Mouse (Mus musculus) hindbrain, embryonic 10.5 days (tissue): Measurements from ENCODE around the gene Sh3bp4. TPM values are rescaled to one million over a fixed set of nuclear protein-coding genes. Genes with fewer than 3 reads are reported as not detected.

Experiments
- DNase-seq: peaks from one replicate; pipeline ENCODE4 v3.0.0-alpha.2; 2017; ENCODE audit warnings: low spot score
- H3K27ac ChIP-seq: fragments of 300-500 bp; sonication (generic); 2 replicates; pipeline ENCODE4 v1.5.1; 2016; ENCODE audit warnings: mild to moderate bottlenecking, moderate library complexity
- H3K27me3 ChIP-seq: fragments of 300-500 bp; sonication (generic); 2 replicates; pipeline ENCODE4 v1.6.1; 2016; ENCODE audit warnings: mild to moderate bottlenecking; ENCODE audit not compliant: poor library complexity, insufficient read depth, severe bottlenecking
- H3K36me3 ChIP-seq: fragments of 300-500 bp; sonication (generic); 2 replicates; pipeline ENCODE4 v1.6.1; 2016; ENCODE audit warnings: mild to moderate bottlenecking, moderate library complexity
- H3K4me1 ChIP-seq: fragments of 300-500 bp; sonication (generic); replicated peaks from 2 replicates; pipeline ENCODE4 v1.6.1; 2016; ENCODE audit warnings: mild to moderate bottlenecking
- H3K4me3 ChIP-seq: fragments of 300-500 bp; sonication (generic); 2 replicates; pipeline ENCODE4 v1.5.1; 2016; ENCODE audit warnings: mild to moderate bottlenecking, moderate library complexity
- H3K9me3 ChIP-seq: fragments of 300-500 bp; sonication (generic); 2 replicates; pipeline ENCODE4 v1.6.1; 2016; ENCODE audit warnings: mild to moderate bottlenecking, moderate library complexity
- WGBS: fragments of 180-500 bp; shearing (Covaris S2); methylation state at CpG from one replicate; pipeline ENCODE4 v1.1.7; 2016; 5-methylcytosine and 5-hydroxymethylcytosine counted together
- polyA plus RNA-seq: library from polyadenylated mRNA; unstranded; fragments of >200 nt; fragmentation: Nextera tagmentation; extraction: Ambion mirVana; gene quantifications from 2 replicates; pipeline ENCODE4 v1.2.1, GENCODE M21; 2016

Sh3bp4 gene
- polyA plus RNA-seq, 1 experiment from 2014 or later: 27.2 TPM

GRCm38 (mm10) chr1:89121466-89121865, 51.3 kb downstream of the Sh3bp4 start:
- H3K4me1 ChIP-seq: peaks cover 46% of the 10 kb centered on the region
- no peaks in the 10 kb centered on the region for H3K27me3 ChIP-seq
- H3K27ac ChIP-seq: no peak overlapping the region
- 91% methylated on average over 8 of the region's 8 CpGs for WGBS
- H3K9me3 ChIP-seq: no peaks in the 10 kb centered on the region
- H3K4me3 ChIP-seq: no peak overlapping the region
- H3K36me3 ChIP-seq: 0 out of 2 replicates have a peak, but pooled peaks cover 9% of the 10 kb centered on the region
- no peak for DNase-seq

GRCm38 (mm10) chr1:89122376-89122775, 52.2 kb downstream of the Sh3bp4 start:
- no peak overlapping the region for H3K4me3 ChIP-seq
- H3K27ac ChIP-seq: no peak overlapping the region
- no peaks in the 10 kb centered on the region for H3K27me3 ChIP-seq
- DNase-seq: no peak
- 0 out of 2 replicates have a peak, but pooled peaks cover 7% of the 10 kb centered on the region for H3K9me3 ChIP-seq
- WGBS: 78% methylated on average over 5 of the region's 5 CpGs
- peaks cover 16% of the 10 kb centered on the region for H3K36me3 ChIP-seq
- peaks cover 37% of the 10 kb centered on the region for H3K4me1 ChIP-seq

- no peak overlapping the region for H3K4me3 ChIP-seq
- WGBS: 92% methylated on average over 7 of the region's 7 CpGs
- DNase-seq: no peak
- H3K36me3 ChIP-seq: peaks cover 16% of the 10 kb centered on the region
- peaks cover 27% of the 10 kb centered on the region for H3K4me1 ChIP-seq
- no peaks in the 10 kb centered on the region for H3K27me3 ChIP-seq
- H3K9me3 ChIP-seq: 0 out of 2 replicates have a peak, but pooled peaks cover 7% of the 10 kb centered on the region
- H3K27ac ChIP-seq: no peak overlapping the region; the same call in 1 of the 2 replicates
Observed at GRCm38 (mm10) chr1:89124076-89124475, 53.9 kb downstream of the Sh3bp4 start.

GRCm38 (mm10) chr1:89127163-89127562, 56.9 kb downstream of the Sh3bp4 start:
- Histone ChIP-seq H3K4me1 (peaks cover 18% of the 10 kb centered on the region), H3K27me3 (no peaks in the 10 kb centered on the region), H3K36me3 (peaks cover 18% of the 10 kb centered on the region), H3K27ac (no peak overlapping the region), H3K9me3 (0 out of 2 replicates have a peak, but pooled peaks cover 7% of the 10 kb centered on the region), H3K4me3 (no peak overlapping the region)
- WGBS: 91% methylated on average over 3 of the region's 3 CpGs
- DNase-seq: no peak

- Histone ChIP-seq H3K27ac (0 out of 2 replicates have a peak overlapping the region, but pooled peaks have one; percentile 35), H3K27me3 (no peaks in the 10 kb centered on the region), H3K4me3 (no peak overlapping the region), H3K36me3 (peaks cover 9% of the 10 kb centered on the region), H3K4me1 (peaks cover 25% of the 10 kb centered on the region), H3K9me3 (0 out of 2 replicates have a peak, but pooled peaks cover 7% of the 10 kb centered on the region)
- no peak for DNase-seq
- WGBS: 70% methylated on average over 6 of the region's 6 CpGs
Observed at GRCm38 (mm10) chr1:89130429-89130828, 60.2 kb downstream of the Sh3bp4 start.

DNA sequence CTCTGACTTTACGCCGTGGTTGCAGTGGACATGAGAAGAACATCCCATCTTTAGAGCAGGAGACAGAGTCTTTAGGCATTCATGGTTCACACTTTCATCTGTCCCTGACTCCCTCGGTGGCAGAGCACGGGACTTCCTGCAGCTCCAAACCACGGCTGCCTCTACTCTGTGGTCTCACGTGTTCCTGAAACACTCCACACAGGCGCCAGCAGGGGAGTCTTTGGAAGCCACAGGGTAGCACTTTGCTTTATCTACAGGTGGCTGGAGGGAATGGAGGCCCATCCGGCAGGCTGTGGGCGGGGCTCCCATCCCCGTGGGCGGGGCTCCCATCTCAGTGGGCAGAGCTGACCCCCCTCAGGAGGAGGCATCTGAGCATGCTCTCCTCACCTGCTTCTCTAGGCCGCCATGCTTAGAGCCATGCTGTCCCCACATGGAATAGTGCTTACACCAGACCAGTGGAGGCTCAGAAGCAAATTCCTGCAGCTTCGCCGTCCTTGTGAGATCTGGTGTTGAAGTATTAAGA, 60.9 kb downstream of the Sh3bp4 start:
- WGBS: 85% methylated on average over 14 of the region's 14 CpGs

DNA sequence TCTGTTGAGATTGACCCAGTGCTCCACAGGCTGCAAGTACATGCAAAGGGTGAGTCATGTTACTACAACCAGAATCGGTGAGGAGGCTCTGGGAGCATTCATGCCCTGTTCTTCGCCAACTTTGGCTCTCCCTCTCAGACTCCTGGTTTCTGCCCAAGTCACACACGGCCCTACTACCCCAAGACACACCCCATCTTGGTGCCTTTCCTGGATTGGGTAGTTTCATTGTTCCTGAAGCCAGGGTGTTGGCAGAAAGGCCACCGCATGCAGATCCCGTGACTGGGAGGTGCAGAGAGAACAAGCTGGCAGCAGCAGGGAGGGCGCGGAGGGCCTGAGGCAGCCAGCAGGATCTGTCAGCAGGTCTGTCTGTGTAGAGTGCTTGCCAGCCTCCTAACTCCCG, 61.5 kb downstream of the Sh3bp4 start:
- 89% methylated on average over 8 of the region's 8 CpGs for WGBS
- Histone ChIP-seq H3K36me3 (peaks cover 8% of the 10 kb centered on the region), H3K4me3 (no peak overlapping the region), H3K4me1 (peaks cover 29% of the 10 kb centered on the region), H3K27me3 (no peaks in the 10 kb centered on the region), H3K27ac (peak overlapping the region; percentile 13; the same call in 1 of the 2 replicates), H3K9me3 (0 out of 2 replicates have a peak, but pooled peaks cover 5% of the 10 kb centered on the region)
- no peak for DNase-seq

More for the DNA sequence above, 60.9 kb downstream of the Sh3bp4 start:
- 0 out of 2 replicates have a peak, but pooled peaks cover 7% of the 10 kb centered on the region for H3K9me3 ChIP-seq
- H3K4me1 ChIP-seq: peaks cover 28% of the 10 kb centered on the region
- H3K27me3 ChIP-seq: no peaks in the 10 kb centered on the region
- no peak for DNase-seq
- peaks cover 9% of the 10 kb centered on the region for H3K36me3 ChIP-seq
- H3K27ac ChIP-seq: 0 out of 2 replicates have a peak overlapping the region, but pooled peaks have one; percentile 25
- no peak overlapping the region for H3K4me3 ChIP-seq

DNA sequence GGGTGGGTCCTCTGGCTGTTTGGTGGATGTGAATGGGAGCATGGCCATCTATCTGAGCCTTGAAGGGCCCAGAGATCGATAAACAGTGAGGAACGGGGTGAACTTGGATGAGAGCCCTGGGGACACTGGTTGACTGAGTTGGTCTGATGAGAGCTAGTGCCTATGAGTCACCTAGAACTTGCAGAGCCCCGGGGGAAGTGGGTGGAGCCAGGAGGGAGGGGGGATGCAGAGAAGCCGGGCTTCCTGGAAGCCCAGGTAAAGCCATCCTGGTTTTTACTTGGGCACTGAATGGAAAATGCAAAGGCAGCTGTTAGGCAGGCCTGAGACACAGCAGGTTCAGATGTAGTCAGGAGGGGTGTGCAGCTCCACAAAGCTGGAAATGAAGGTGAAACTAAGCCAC, 63.1 kb downstream of the Sh3bp4 start:
- Histone ChIP-seq H3K36me3 (peaks cover 14% of the 10 kb centered on the region; the same call in 1 of the 2 replicates), H3K4me1 (peaks cover 29% of the 10 kb centered on the region), H3K4me3 (no peak overlapping the region), H3K27me3 (no peaks in the 10 kb centered on the region), H3K9me3 (no peaks in the 10 kb centered on the region), H3K27ac (peak overlapping the region; percentile 3; the same call in 1 of the 2 replicates)
- WGBS: 90% methylated on average over 4 of the region's 4 CpGs
- DNase-seq: no peak

DNA sequence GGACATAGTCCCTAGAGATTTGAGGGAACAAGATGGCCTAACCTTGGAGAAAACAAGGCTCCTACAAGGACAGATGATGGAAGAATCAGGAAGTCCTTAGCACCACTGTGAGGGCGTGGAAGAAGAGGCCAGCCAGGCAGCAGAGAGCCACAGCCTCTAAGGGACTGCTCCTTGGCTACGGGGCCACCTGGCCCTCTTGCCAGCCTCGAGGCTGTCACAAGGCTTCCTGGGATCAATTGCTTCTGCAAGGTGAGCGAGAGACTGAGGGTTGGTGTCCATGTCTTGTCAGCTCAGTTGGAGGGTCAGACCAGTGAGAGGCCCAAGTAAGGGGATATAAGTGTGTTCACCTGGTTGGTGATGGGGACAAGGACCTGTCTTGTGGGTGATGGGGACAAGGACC, 63.5 kb downstream of the Sh3bp4 start:
- DNase-seq: no peak
- peaks cover 19% of the 10 kb centered on the region for H3K36me3 ChIP-seq

GRCm38 (mm10) chr1:89136089-89136811, 66.0 kb downstream of the Sh3bp4 start:
- H3K4me3 ChIP-seq: no peak overlapping the region
- DNase-seq: no peak
- peaks cover 8% of the 10 kb centered on the region for H3K9me3 ChIP-seq
- H3K27ac ChIP-seq: no peak overlapping the region
- peaks cover 41% of the 10 kb centered on the region for H3K36me3 ChIP-seq
- WGBS: 91% methylated on average over 13 of the region's 13 CpGs
- H3K27me3 ChIP-seq: no peaks in the 10 kb centered on the region
- peaks cover 20% of the 10 kb centered on the region for H3K4me1 ChIP-seq

More for the DNA sequence above, 63.5 kb downstream of the Sh3bp4 start:
- Histone ChIP-seq H3K9me3 (no peaks in the 10 kb centered on the region), H3K4me3 (no peak overlapping the region), H3K4me1 (peaks cover 29% of the 10 kb centered on the region), H3K27ac (no peak overlapping the region), H3K27me3 (no peaks in the 10 kb centered on the region)
- WGBS: 93% methylated on average over 4 of the region's 4 CpGs

GRCm38 (mm10) chr1:89137086-89137816, 67.0 kb downstream of the Sh3bp4 start:
- no peaks in the 10 kb centered on the region for H3K27me3 ChIP-seq
- WGBS: 92% methylated on average over 13 of the region's 13 CpGs

DNA sequence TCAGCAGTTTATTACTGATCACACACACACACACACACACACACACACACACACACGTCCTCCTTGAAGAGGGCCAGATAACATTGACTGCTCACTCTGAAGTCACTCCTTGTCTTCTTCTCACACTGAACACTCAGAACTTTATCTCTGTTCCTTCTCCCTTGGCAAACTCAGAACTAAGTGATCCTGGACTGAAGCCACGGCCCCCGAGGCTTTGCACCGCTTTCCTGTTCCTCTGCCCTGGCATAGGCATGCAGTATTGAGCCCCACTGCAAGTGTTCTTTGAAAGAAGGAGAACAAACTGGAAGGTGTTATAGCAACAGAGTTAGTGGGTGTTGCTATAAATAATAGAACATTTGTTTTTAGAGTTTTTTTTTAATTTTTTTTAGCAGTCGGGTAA, 68.1 kb downstream of the Sh3bp4 start:
- Histone ChIP-seq H3K4me1 (peaks cover 8% of the 10 kb centered on the region), H3K27me3 (no peaks in the 10 kb centered on the region), H3K9me3 (peaks cover 8% of the 10 kb centered on the region), H3K27ac (no peak overlapping the region), H3K4me3 (no peak overlapping the region), H3K36me3 (peaks cover 61% of the 10 kb centered on the region)
- no peak for DNase-seq
- WGBS: 91% methylated on average over 5 of the region's 5 CpGs

More at GRCm38 (mm10) chr1:89137086-89137816, 67.0 kb downstream of the Sh3bp4 start:
- H3K27ac ChIP-seq: no peak overlapping the region
- H3K4me3 ChIP-seq: no peak overlapping the region
- H3K36me3 ChIP-seq: peaks cover 50% of the 10 kb centered on the region
- DNase-seq: no peak
- peaks cover 8% of the 10 kb centered on the region for H3K9me3 ChIP-seq
- peaks cover 15% of the 10 kb centered on the region for H3K4me1 ChIP-seq
